Comparison of ENCODE assay signal across 11 mouse cellular contexts in the genomic region with DNA sequence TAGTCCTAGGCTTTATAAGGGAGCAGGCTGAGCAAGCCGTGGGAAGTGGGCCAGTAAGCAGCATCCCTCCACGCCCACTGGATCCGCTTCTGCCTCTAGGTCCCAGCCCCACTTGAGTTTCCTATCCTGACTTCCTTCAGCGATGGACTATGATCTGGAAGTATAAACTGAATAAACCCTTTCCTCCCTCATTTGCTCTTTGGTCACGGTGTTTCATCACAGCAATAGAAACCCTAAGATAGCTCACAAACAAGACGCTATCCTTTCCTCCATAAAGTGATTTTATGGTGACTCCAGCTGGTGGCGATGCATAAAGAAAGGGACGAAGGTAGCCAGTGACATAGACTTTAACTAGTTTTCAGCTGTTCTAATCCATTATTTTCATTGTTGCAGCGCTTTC.
DNase-seq lines count a peak whose midpoint lies in the region; ATAC-seq and TF ChIP-seq lines count a peak whose summit lies in the region.
"Had no signal": no experiment of that assay in that cellular context is flagged by ENCODE, and none has a peak within 500 bp of the region (broad histone marks: within the 10 kb centered on the region; RNA-seq: fewer than 3 reads in every experiment).

No protein-coding gene starts in this region.

- TF ChIP-seq CTCF in midbrain, postnatal 0 days (IDR thresholded peaks at IDR 0.05): no peak
- TF ChIP-seq CTCF in intestine, postnatal 0 days (IDR thresholded peaks at IDR 0.05; ENCODE audit: low read depth): no peak

- ATAC-seq in heart, embryonic 12.5 days (ENCODE audit: insufficient number of reproducible peaks, low FRiP score): no peak
- ATAC-seq in midbrain, embryonic 11.5 days (ENCODE audit: low FRiP score): no peak
- no peak for ATAC-seq in midbrain, postnatal 0 days (ENCODE audit: low FRiP score)
- ATAC-seq in intestine, postnatal 0 days: peak; percentile 95

- no peaks in the 10 kb centered on the region for H3K4me1 ChIP-seq in heart, embryonic 12.5 days (replicated peaks)
- H3K4me1 ChIP-seq in midbrain, embryonic 11.5 days (ENCODE audit: control insufficient read depth, insufficient read depth, low read length): no peaks in the 10 kb centered on the region
- H3K4me1 ChIP-seq in midbrain, postnatal 0 days (ENCODE audit: insufficient read depth, low read length): no peaks in the 10 kb centered on the region
- H3K4me1 ChIP-seq in intestine, postnatal 0 days (replicated peaks; ENCODE audit: control insufficient read depth, insufficient read depth, low read length): no peaks in the 10 kb centered on the region
- H3K4me1 ChIP-seq: embryonic facial prominence, embryonic 10.5 days; embryonic facial prominence, embryonic 12.5 days; forebrain, embryonic 13.5 days; forebrain, embryonic 15.5 days had no signal

- H3K4me3 ChIP-seq in heart, embryonic 12.5 days: no peak overlapping the region
- H3K4me3 ChIP-seq in midbrain, embryonic 11.5 days (ENCODE audit: low read depth, low read length): no peak overlapping the region
- no peak overlapping the region for H3K4me3 ChIP-seq in midbrain, postnatal 0 days (ENCODE audit: low read depth, low read length)
- no peak overlapping the region for H3K4me3 ChIP-seq in intestine, postnatal 0 days (ENCODE audit: low read depth, low read length)
- H3K4me3 ChIP-seq: embryonic facial prominence, embryonic 10.5 days; embryonic facial prominence, embryonic 12.5 days; forebrain, embryonic 13.5 days; forebrain, embryonic 15.5 days had no signal

- no peaks in the 10 kb centered on the region for H3K27me3 ChIP-seq in heart, embryonic 12.5 days (replicated peaks)
- H3K27me3 ChIP-seq in midbrain, embryonic 11.5 days (ENCODE audit: control insufficient read depth, insufficient read depth, low read length): no peaks in the 10 kb centered on the region
- no peaks in the 10 kb centered on the region for H3K27me3 ChIP-seq in midbrain, postnatal 0 days (ENCODE audit: insufficient read depth, low read length)
- no peaks in the 10 kb centered on the region for H3K27me3 ChIP-seq in intestine, postnatal 0 days (replicated peaks; ENCODE audit: control insufficient read depth, insufficient read depth, low read length)
- H3K27me3 ChIP-seq: embryonic facial prominence, embryonic 12.5 days; forebrain, embryonic 13.5 days; forebrain, embryonic 15.5 days had no signal

- H3K36me3 ChIP-seq in heart, embryonic 12.5 days: no peaks in the 10 kb centered on the region
- no peaks in the 10 kb centered on the region for H3K36me3 ChIP-seq in midbrain, embryonic 11.5 days (ENCODE audit: control insufficient read depth, insufficient read depth, low read length)
- no peaks in the 10 kb centered on the region for H3K36me3 ChIP-seq in midbrain, postnatal 0 days (ENCODE audit: insufficient read depth, low read length)
- no peaks in the 10 kb centered on the region for H3K36me3 ChIP-seq in intestine, postnatal 0 days (ENCODE audit: control insufficient read depth, insufficient read depth)
- H3K36me3 ChIP-seq: embryonic facial prominence, embryonic 10.5 days; embryonic facial prominence, embryonic 12.5 days; forebrain, embryonic 15.5 days had no signal

- no peak overlapping the region for H3K4me2 ChIP-seq in heart, embryonic 12.5 days
- no peak overlapping the region for H3K4me2 ChIP-seq in midbrain, embryonic 11.5 days
- no peak overlapping the region for H3K4me2 ChIP-seq in midbrain, postnatal 0 days (ENCODE audit: low read depth, low read length, poor library complexity, severe bottlenecking)
- H3K4me2 ChIP-seq in intestine, postnatal 0 days (replicated peaks; ENCODE audit: low read depth): no peak overlapping the region
- H3K4me2 ChIP-seq: embryonic facial prominence, embryonic 12.5 days; forebrain, embryonic 13.5 days; forebrain, embryonic 15.5 days had no signal

- peak; percentile 19 for DNase-seq in heart, adult 11 months
- peak; percentile 56 for DNase-seq in midbrain, embryonic 11.5 days (ENCODE audit: low spot score, missing footprints)
- DNase-seq in midbrain, postnatal 0 days (ENCODE audit: low spot score): no peak
- no peak for DNase-seq in kidney, adult 9 months

- no peak overlapping the region for H3K27ac ChIP-seq in heart, embryonic 12.5 days (ENCODE audit: poor library complexity, severe bottlenecking)
- H3K27ac ChIP-seq in midbrain, embryonic 11.5 days (ENCODE audit: low read depth, low read length): no peak overlapping the region
- no peak overlapping the region for H3K27ac ChIP-seq in midbrain, postnatal 0 days (ENCODE audit: low read depth, low read length)
- H3K27ac ChIP-seq in intestine, postnatal 0 days (ENCODE audit: low read depth, low read length): no peak overlapping the region
- H3K27ac ChIP-seq: embryonic facial prominence, embryonic 10.5 days; embryonic facial prominence, embryonic 12.5 days; forebrain, embryonic 13.5 days; forebrain, embryonic 15.5 days had no signal

- 86% methylated on average over 9 of the region's 9 CpGs for WGBS in heart, embryonic 12.5 days
- 91% methylated on average over 9 of the region's 9 CpGs for WGBS in midbrain, embryonic 11.5 days
- 93% methylated on average over 9 of the region's 9 CpGs for WGBS in midbrain, postnatal 0 days
- whole genome bisulfite sequencing in intestine, postnatal 0 days: 59% methylated on average over 9 of the region's 9 CpGs

- no peaks in the 10 kb centered on the region for H3K9me3 ChIP-seq in heart, embryonic 12.5 days (replicated peaks)
- no peaks in the 10 kb centered on the region for H3K9me3 ChIP-seq in midbrain, embryonic 11.5 days (ENCODE audit: control insufficient read depth, low read length)
- H3K9me3 ChIP-seq in midbrain, postnatal 0 days (ENCODE audit: low read length): no peaks in the 10 kb centered on the region
- no peaks in the 10 kb centered on the region for H3K9me3 ChIP-seq in intestine, postnatal 0 days (ENCODE audit: control insufficient read depth)
- H3K9me3 ChIP-seq: embryonic facial prominence, embryonic 10.5 days; embryonic facial prominence, embryonic 12.5 days; forebrain, embryonic 13.5 days; forebrain, embryonic 15.5 days had no signal

- no peak overlapping the region for H3K9ac ChIP-seq in heart, embryonic 12.5 days
- no peak overlapping the region for H3K9ac ChIP-seq in midbrain, embryonic 11.5 days (ENCODE audit: low read length)
- H3K9ac ChIP-seq in midbrain, postnatal 0 days (replicated peaks; ENCODE audit: low read length, poor library complexity, severe bottlenecking): no peak overlapping the region
- H3K9ac ChIP-seq in intestine, postnatal 0 days (ENCODE audit: low read depth, low read length): no peak overlapping the region
- H3K9ac ChIP-seq: embryonic facial prominence, embryonic 12.5 days; forebrain, embryonic 13.5 days; forebrain, embryonic 15.5 days; forebrain, postnatal 0 days had no signal

Comparison
In these comparisons a context has a peak if more than half of its experiments do, and no peak if none do; other contexts are left out.
1. DNase-seq: peak in heart, adult 11 months (single experiment) and midbrain, embryonic 11.5 days (single experiment); none in midbrain, postnatal 0 days (single experiment) and kidney, adult 9 months (single experiment).